Mouse (Mus musculus) embryonic facial prominence, embryonic 14.5 days (tissue): ENCODE data around the gene March9. TPM values are rescaled to one million over a fixed set of nuclear protein-coding genes. Genes with fewer than 3 reads are reported as not detected.

ENCODE experiments used
- ATAC-seq: fragments of 200-750 bp; cut with Nextera tagmentation; 2 replicates; pipeline ENCODE4 v1.8.0; 2017; ENCODE audit warnings: low read depth, moderate number of reproducible peaks, moderate TSS enrichment
- DNase-seq: peaks from one replicate; pipeline ENCODE4 v3.0.0-alpha.2; 2015; ENCODE audit warnings: low spot score
- H3K27ac ChIP-seq: fragments of 300-500 bp; sonication (generic); replicated peaks from 2 replicates; pipeline ENCODE4 v1.5.1; 2014; ENCODE audit warnings: low read depth, mild to moderate bottlenecking, low read length, moderate library complexity
- H3K27me3 ChIP-seq: fragments of 300-500 bp; sonication (generic); replicated peaks from 2 replicates; pipeline ENCODE4 v1.6.1; 2014; ENCODE audit warnings: low read length; ENCODE audit not compliant: control insufficient read depth, insufficient read depth
- H3K36me3 ChIP-seq: fragments of 300-500 bp; sonication (generic); 2 replicates; pipeline ENCODE4 v1.6.1; 2014; ENCODE audit warnings: low read length, mixed read lengths; ENCODE audit not compliant: control insufficient read depth, insufficient read depth
- H3K4me1 ChIP-seq: fragments of 300-500 bp; sonication (generic); 2 replicates; pipeline ENCODE4 v1.6.1; 2014; ENCODE audit warnings: antibody characterized with exemption, low read length; ENCODE audit not compliant: control insufficient read depth, insufficient read depth
- H3K4me2 ChIP-seq: fragments of 300-500 bp; sonication (generic); 2 replicates; pipeline ENCODE4 v1.6.1; 2014; ENCODE audit warnings: low read depth, mild to moderate bottlenecking, low read length, moderate library complexity, mixed read lengths
- H3K4me3 ChIP-seq: fragments of 300-500 bp; sonication (generic); 2 replicates; pipeline ENCODE4 v1.5.1; 2014; ENCODE audit warnings: low read depth, mild to moderate bottlenecking, low read length
- H3K9ac ChIP-seq: fragments of 300-500 bp; sonication (generic); 2 replicates; pipeline ENCODE4 v1.6.1; 2014; ENCODE audit warnings: low read depth, mild to moderate bottlenecking, low read length, moderate library complexity, mixed read lengths
- H3K9me3 ChIP-seq: fragments of 300-500 bp; sonication (generic); 2 replicates; pipeline ENCODE4 v1.6.1; 2016; ENCODE audit warnings: low read length; ENCODE audit not compliant: control insufficient read depth
- WGBS: fragments of 180-500 bp; shearing (Covaris S2); extraction: QIAGEN DNeasy Blood & Tissue Kit; methylation state at CpG from one replicate; pipeline ENCODE4 v1.1.7; 2014; 5-methylcytosine and 5-hydroxymethylcytosine counted together
- polyA plus RNA-seq: library from polyadenylated mRNA; unstranded; fragments of >200 nt; fragmentation: Nextera tagmentation; extraction: Ambion mirVana; gene quantifications from 2 replicates; pipeline ENCODE4 v1.2.1, GENCODE M21; 2014

March9 gene
- polyA plus RNA-seq, 1 experiment from 2014 or later: 2.0 TPM

GRCm38 (mm10) chr10:127016488-127016887 is 43.5 kb downstream of the March9 start:
- Histone ChIP-seq H3K9me3 (no peaks in the 10 kb centered on the region), H3K9ac (0 out of 2 replicates have a peak overlapping the region, but pooled peaks have one; percentile 6), H3K4me1 (no peaks in the 10 kb centered on the region), H3K36me3 (no peaks in the 10 kb centered on the region), H3K4me3 (no peak overlapping the region), H3K27me3 (no peaks in the 10 kb centered on the region), H3K4me2 (no peak overlapping the region), H3K27ac (no peak overlapping the region; the same call in 1 of the 2 replicates)
- DNase-seq: peak; percentile 45
- ATAC-seq: peak; percentile 17; the same call in 1 of the 2 replicates
- WGBS: 53% methylated on average over 5 of the region's 5 CpGs

Other genes starting within 250 kb of the March9 start
- gene Atp23, start 158.8 kb downstream of the March9 start, polyA plus RNA-seq: 16.7 and 20.6 TPM in 2 replicates
- 109 and 116 TPM in 2 replicates for gene Ctdsp2, start 81.5 kb downstream of the March9 start, polyA plus RNA-seq
- gene Avil, start 59.5 kb downstream of the March9 start, polyA plus RNA-seq: 7.8 and 9.0 TPM in 2 replicates
- 61.0 and 61.3 TPM in 2 replicates for gene Tsfm, start 29.3 kb downstream of the March9 start, polyA plus RNA-seq
- 47.7 and 55.9 TPM in 2 replicates for gene Mettl1, start 18.8 kb downstream of the March9 start, polyA plus RNA-seq
- gene Eef1akmt3, start 18.7 kb downstream of the March9 start, polyA plus RNA-seq: 0.84 and 1.0 TPM in 2 replicates
- gene Cyp27b1, start 11.9 kb downstream of the March9 start, polyA plus RNA-seq: 0.13 and 0.29 TPM in 2 replicates
- gene Cdk4, start 3.4 kb upstream of the March9 start, polyA plus RNA-seq: 1,371 and 1,625 TPM in 2 replicates
- 51.8 and 53.6 TPM in 2 replicates for gene Tspan31, start 10.1 kb upstream of the March9 start, polyA plus RNA-seq
- gene Agap2, start 15.1 kb upstream of the March9 start, polyA plus RNA-seq: 0.45 and 0.72 TPM in 2 replicates
- 59.3 and 62.9 TPM in 2 replicates for gene Os9, start 60.9 kb upstream of the March9 start, polyA plus RNA-seq
- 9.0 and 9.8 TPM in 2 replicates for gene B4galnt1, start 105.0 kb upstream of the March9 start, polyA plus RNA-seq
- gene Slc26a10, start 120.5 kb upstream of the March9 start, polyA plus RNA-seq: 0.86 and 1.7 TPM in 2 replicates
- 76.7 and 87.7 TPM in 2 replicates for gene Arhgef25, start 129.9 kb upstream of the March9 start, polyA plus RNA-seq
- 112 and 120 TPM in 2 replicates for gene Dtx3, start 135.5 kb upstream of the March9 start, polyA plus RNA-seq
- gene Pip4k2c, start 151.4 kb upstream of the March9 start, polyA plus RNA-seq: 19.3 and 20.7 TPM in 2 replicates
- gene Kif5a, start 203.2 kb upstream of the March9 start, polyA plus RNA-seq: 13.7 and 14.6 TPM in 2 replicates
- gene Dctn2, start 206.2 kb upstream of the March9 start, polyA plus RNA-seq: 166 and 186 TPM in 2 replicates
- gene Mbd6, start 228.8 kb upstream of the March9 start, polyA plus RNA-seq: 15.8 and 17.6 TPM in 2 replicates